Mouse (Mus musculus): ENCODE data around the gene Prom1. TPM values are rescaled to one million over a fixed set of nuclear protein-coding genes. Genes with fewer than 3 reads are reported as not detected.
A peak's percentile ranks its signal among the peaks of the same experiment; 100 is the strongest.

Prom1 gene
- total and polyA plus RNA-seq, 3 experiments = 0.57 to 10.0 (median 7.8) TPM

DNA sequence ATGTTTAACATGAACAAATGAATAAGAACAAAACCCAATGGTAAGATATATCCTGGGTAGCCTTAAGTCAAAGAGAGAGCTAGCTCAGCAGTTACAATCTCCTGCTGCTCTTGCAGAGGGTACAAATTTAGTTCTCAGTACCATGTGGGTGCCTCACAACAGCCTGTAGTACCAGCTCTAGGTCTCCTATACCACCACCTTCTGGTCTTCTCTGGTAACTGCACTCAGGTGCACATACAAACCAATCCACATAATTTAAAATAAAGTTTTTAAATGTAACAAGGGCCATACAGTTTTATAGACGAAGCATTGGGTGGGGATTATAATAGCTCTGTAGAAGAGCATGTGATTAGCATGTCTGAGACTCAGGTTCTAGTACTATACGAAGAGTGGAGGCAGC, 2.3 kb upstream of the Prom1 start:
- no peaks in the 10 kb centered on the region for H3K79me2 ChIP-seq (replicated peaks; ENCODE audit: control insufficient read depth, insufficient read depth, low read length)
- no peak for TF ChIP-seq POLR2A (IDR thresholded peaks at IDR 0.05; ENCODE audit: insufficient read depth, low read depth, low read length)
- TF ChIP-seq CTCF (IDR thresholded peaks at IDR 0.05) = peak; percentile 67
- no peak for TF ChIP-seq EP300 (IDR thresholded peaks at IDR 0.05; ENCODE audit: insufficient read depth, low read depth, low read length)
- H3K27ac ChIP-seq = no peak overlapping the region
- no peak overlapping the region for H3K4me3 ChIP-seq
- H3K27me3 ChIP-seq (ENCODE audit: control insufficient read depth, insufficient read depth, low read length) = peaks cover 11% of the 10 kb centered on the region
- 96% methylated on average over 2 of the region's 2 CpGs for WGBS
- DNase-seq = no peak
- H3K36me3 ChIP-seq (ENCODE audit: control insufficient read depth, insufficient read depth, low read length) = no peaks in the 10 kb centered on the region
- no peak overlapping the region for H3K9ac ChIP-seq (ENCODE audit: low read depth, low read length)
- intact Hi-C loops (cut with DNase I) = loop anchor here (2.0 kb wide), 1 partner anchor 55 kb away; no protein-coding TSS in a partner anchor
- H3K4me1 ChIP-seq (ENCODE audit: control insufficient read depth, insufficient read depth, low read length) = no peaks in the 10 kb centered on the region

GRCm38 (mm10) chr5:44103121-44103520, 1.3 kb upstream of the Prom1 start:
- H3K27me3 ChIP-seq (ENCODE audit: control insufficient read depth, insufficient read depth, low read length) = peaks cover 11% of the 10 kb centered on the region
- no peak for DNase-seq
- H3K4me1 ChIP-seq (ENCODE audit: control insufficient read depth, insufficient read depth, low read length) = no peaks in the 10 kb centered on the region
- no peak overlapping the region for H3K27ac ChIP-seq
- H3K9ac ChIP-seq (ENCODE audit: low read depth, low read length) = no peak overlapping the region
- TF ChIP-seq EP300 (IDR thresholded peaks at IDR 0.05; ENCODE audit: insufficient read depth, low read depth, low read length) (no peak), CTCF (IDR thresholded peaks at IDR 0.05) (no peak), POLR2A (IDR thresholded peaks at IDR 0.05; ENCODE audit: insufficient read depth, low read depth, low read length) (no peak)
- intact Hi-C loops (cut with DNase I) = no loop called here
- WGBS = 91% methylated on average over 7 of the region's 7 CpGs
- no peak overlapping the region for H3K4me3 ChIP-seq
- H3K79me2 ChIP-seq (replicated peaks; ENCODE audit: control insufficient read depth, insufficient read depth, low read length) = no peaks in the 10 kb centered on the region
- no peaks in the 10 kb centered on the region for H3K36me3 ChIP-seq (ENCODE audit: control insufficient read depth, insufficient read depth, low read length)

DNA sequence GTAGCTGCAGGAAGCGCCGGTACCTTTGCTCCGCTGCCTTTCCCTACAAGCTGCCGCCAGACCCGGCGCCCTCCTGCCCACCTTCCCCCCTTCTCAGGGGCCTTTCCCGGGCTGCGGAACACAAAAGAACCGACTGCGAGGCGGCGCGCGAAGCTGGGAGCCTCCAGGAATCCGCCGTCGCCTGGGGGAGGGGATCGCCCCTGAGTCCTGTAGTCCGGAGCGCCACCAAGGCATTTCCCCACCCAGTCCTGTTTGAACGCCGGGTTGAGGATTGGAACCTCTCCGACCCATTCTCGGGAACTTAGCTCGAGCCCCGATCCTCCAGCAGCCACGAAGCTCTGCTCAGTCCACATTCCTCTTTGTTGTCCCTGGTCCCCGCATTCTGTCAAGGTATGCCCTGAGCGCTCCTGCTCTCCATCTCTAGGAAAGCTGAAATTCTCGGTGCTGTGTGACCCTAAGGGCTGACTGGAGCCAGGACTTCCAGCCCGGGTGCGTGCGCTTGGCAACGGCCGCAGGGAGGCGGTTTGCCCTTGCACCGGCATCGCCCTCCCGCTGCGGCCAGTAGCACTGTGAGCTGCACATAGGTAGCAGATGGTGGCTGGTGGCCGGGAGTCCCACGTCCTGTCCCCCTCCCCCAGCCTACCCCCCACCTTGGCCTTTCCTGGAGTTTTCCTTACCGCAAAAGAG, 1.1 kb downstream of the Prom1 start:
- under 1% methylated on average over 43 of the region's 43 CpGs for WGBS
- TF ChIP-seq CTCF (IDR thresholded peaks at IDR 0.05) (0 out of 2 replicates have a peak, but pooled peaks have one; percentile 26), POLR2A (IDR thresholded peaks at IDR 0.05; ENCODE audit: insufficient read depth, low read depth, low read length) (no peak)

DNA sequence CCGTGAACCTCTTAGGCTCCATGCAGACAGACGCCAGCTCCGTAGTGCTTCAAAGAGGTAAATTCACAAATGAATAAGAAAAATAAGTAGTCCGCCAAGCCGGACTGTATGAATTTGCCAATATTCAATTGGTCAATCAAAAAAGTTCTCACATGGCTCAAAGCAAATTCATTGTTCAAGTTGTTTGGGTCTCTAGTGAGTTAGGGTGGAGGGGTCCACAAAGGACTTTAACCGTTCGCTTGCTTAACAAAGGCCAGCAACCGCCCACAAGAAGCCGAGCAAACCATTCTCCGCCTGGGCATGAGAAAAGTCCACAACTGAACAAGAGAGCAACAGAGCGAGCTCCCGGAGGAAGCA, 1.7 kb downstream of the Prom1 start:
- no peak for TF ChIP-seq EP300 (IDR thresholded peaks at IDR 0.05; ENCODE audit: insufficient read depth, low read depth, low read length)
- no peak for TF ChIP-seq CTCF (IDR thresholded peaks at IDR 0.05)
- TF ChIP-seq POLR2A (IDR thresholded peaks at IDR 0.05; ENCODE audit: insufficient read depth, low read depth, low read length) = no peak
- no peak for DNase-seq
- Histone ChIP-seq H3K27me3 (ENCODE audit: control insufficient read depth, insufficient read depth, low read length) (peaks cover 11% of the 10 kb centered on the region), H3K36me3 (ENCODE audit: control insufficient read depth, insufficient read depth, low read length) (no peaks in the 10 kb centered on the region), H3K4me3 (peak overlapping the region; percentile 52), H3K27ac (peak overlapping the region; percentile 67), H3K4me1 (ENCODE audit: control insufficient read depth, insufficient read depth, low read length) (no peaks in the 10 kb centered on the region), H3K79me2 (replicated peaks; ENCODE audit: control insufficient read depth, insufficient read depth, low read length) (no peaks in the 10 kb centered on the region), H3K9ac (ENCODE audit: low read depth, low read length) (no peak overlapping the region)
- 22% methylated on average over 12 of the region's 12 CpGs for WGBS
- intact Hi-C loops (cut with DNase I) = no loop called here

More for the DNA sequence above, 1.1 kb downstream of the Prom1 start:
- H3K9ac ChIP-seq (ENCODE audit: low read depth, low read length) = peak overlapping the region; percentile 7; the same call in 1 of the 2 replicates
- peaks cover 11% of the 10 kb centered on the region for H3K27me3 ChIP-seq (ENCODE audit: control insufficient read depth, insufficient read depth, low read length)
- peak in 1 of 2 experiments; percentile 21 for DNase-seq
- no peaks in the 10 kb centered on the region for H3K79me2 ChIP-seq (replicated peaks; ENCODE audit: control insufficient read depth, insufficient read depth, low read length)
- H3K27ac ChIP-seq = peak overlapping the region; percentile 67
- no peaks in the 10 kb centered on the region for H3K4me1 ChIP-seq (ENCODE audit: control insufficient read depth, insufficient read depth, low read length)
- no peaks in the 10 kb centered on the region for H3K36me3 ChIP-seq (ENCODE audit: control insufficient read depth, insufficient read depth, low read length)
- intact Hi-C loops (cut with DNase I) = no loop called here
- peak overlapping the region; percentile 52 for H3K4me3 ChIP-seq

GRCm38 (mm10) chr5:44096996-44097395, 4.8 kb downstream of the Prom1 start:
- Histone ChIP-seq H3K9ac (ENCODE audit: low read depth, low read length) (no peak overlapping the region), H3K79me2 (replicated peaks; ENCODE audit: control insufficient read depth, insufficient read depth, low read length) (no peaks in the 10 kb centered on the region), H3K36me3 (ENCODE audit: control insufficient read depth, insufficient read depth, low read length) (no peaks in the 10 kb centered on the region), H3K4me1 (ENCODE audit: control insufficient read depth, insufficient read depth, low read length) (no peaks in the 10 kb centered on the region), H3K27me3 (ENCODE audit: control insufficient read depth, insufficient read depth, low read length) (peaks cover 11% of the 10 kb centered on the region), H3K27ac (no peak overlapping the region), H3K4me3 (no peak overlapping the region)
- 84% methylated on average over 5 of the region's 5 CpGs for WGBS
- intact Hi-C loops (cut with DNase I) = no loop called here
- TF ChIP-seq CTCF (IDR thresholded peaks at IDR 0.05) (no peak), EP300 (IDR thresholded peaks at IDR 0.05; ENCODE audit: insufficient read depth, low read depth, low read length) (no peak), POLR2A (IDR thresholded peaks at IDR 0.05; ENCODE audit: insufficient read depth, low read depth, low read length) (no peak)
- no peak for DNase-seq

GRCm38 (mm10) chr5:44096106-44096505, 5.7 kb downstream of the Prom1 start:
- intact Hi-C loops (cut with DNase I) = no loop called here
- Histone ChIP-seq H3K9ac (ENCODE audit: low read depth, low read length) (no peak overlapping the region), H3K4me3 (no peak overlapping the region), H3K4me1 (ENCODE audit: control insufficient read depth, insufficient read depth, low read length) (no peaks in the 10 kb centered on the region), H3K79me2 (replicated peaks; ENCODE audit: control insufficient read depth, insufficient read depth, low read length) (no peaks in the 10 kb centered on the region), H3K27ac (no peak overlapping the region), H3K36me3 (ENCODE audit: control insufficient read depth, insufficient read depth, low read length) (no peaks in the 10 kb centered on the region), H3K27me3 (ENCODE audit: control insufficient read depth, insufficient read depth, low read length) (peaks cover 5% of the 10 kb centered on the region)
- DNase-seq = no peak
- no peak for TF ChIP-seq POLR2A (IDR thresholded peaks at IDR 0.05; ENCODE audit: insufficient read depth, low read depth, low read length)
- TF ChIP-seq CTCF (IDR thresholded peaks at IDR 0.05) = no peak
- no peak for TF ChIP-seq EP300 (IDR thresholded peaks at IDR 0.05; ENCODE audit: insufficient read depth, low read depth, low read length)
- 84% methylated on average over 10 of the region's 10 CpGs for WGBS

Measured in heart, adult 2 months (tissue).